Mouse (Mus musculus): Measurements from ENCODE around the gene Gatad2a.
A peak's percentile ranks its signal among the peaks of the same experiment; 100 is the strongest.

GRCm38 (mm10) chr8:69912478-69913074, 83.6 kb downstream of the Gatad2a start:
- TF ChIP-seq CTCF (IDR thresholded peaks at IDR 0.05; ENCODE audit: extremely low read depth, insufficient read depth, low read length) (peak; percentile 25; the same call in 1 of the 2 replicates), POLR2A (IDR thresholded peaks at IDR 0.05; ENCODE audit: extremely low read depth, insufficient read depth, low read length) (no peak)

Data from cortical plate, adult 2 months (tissue).